Mouse (Mus musculus) forebrain, postnatal 0 days (tissue): ENCODE results near the gene Epha8. TPM values are rescaled to one million over a fixed set of nuclear protein-coding genes. Genes with fewer than 3 reads are reported as not detected.

ENCODE experiments used
- ATAC-seq: fragments of 200-750 bp; cut with Nextera tagmentation; 2 replicates; pipeline ENCODE4 v1.8.0; 2017; ENCODE audit warnings: mild to moderate bottlenecking, moderate library complexity
- DNase-seq: peaks from one replicate; pipeline ENCODE4 v3.0.0-alpha.2; 2015
- H3K27ac ChIP-seq: fragments of 300-500 bp; sonication (generic); 2 replicates; pipeline ENCODE4 v1.5.1; 2014; ENCODE audit warnings: low read depth, mild to moderate bottlenecking, antibody characterized with exemption, low read length, moderate library complexity, mixed read lengths
- H3K27me3 ChIP-seq: fragments of 300-500 bp; sonication (generic); 2 replicates; pipeline ENCODE4 v1.6.1; 2014; ENCODE audit warnings: mild to moderate bottlenecking, low read length, mixed read lengths; ENCODE audit not compliant: insufficient read depth
- H3K36me3 ChIP-seq: fragments of 300-500 bp; sonication (generic); 2 replicates; pipeline ENCODE4 v1.6.1; 2014; ENCODE audit warnings: mild to moderate bottlenecking, moderate library complexity; ENCODE audit not compliant: insufficient read depth
- H3K4me1 ChIP-seq: fragments of 300-500 bp; sonication (generic); 2 replicates; pipeline ENCODE4 v1.6.1; 2014; ENCODE audit warnings: antibody characterized with exemption; ENCODE audit not compliant: insufficient read depth
- H3K4me2 ChIP-seq: fragments of 300-500 bp; sonication (generic); 2 replicates; pipeline ENCODE4 v1.6.1; 2014; ENCODE audit warnings: low read depth, mild to moderate bottlenecking, moderate library complexity
- H3K4me3 ChIP-seq: fragments of 300-500 bp; sonication (generic); 2 replicates; pipeline ENCODE4 v1.5.1; 2014; ENCODE audit warnings: low read depth, low read length, mixed read lengths
- H3K9ac ChIP-seq: fragments of 300-500 bp; sonication (generic); 2 replicates; pipeline ENCODE4 v1.6.1; 2014; ENCODE audit warnings: mild to moderate bottlenecking
- H3K9me3 ChIP-seq: fragments of 300-500 bp; sonication (generic); 2 replicates; pipeline ENCODE4 v1.6.1; 2016; ENCODE audit warnings: low read length
- CTCF ChIP-seq: sonication (generic); IDR thresholded peaks from 2 replicates; pipeline ENCODE4 v1.5.1; 2016; ENCODE audit warnings: antibody characterized with exemption, control low read depth, low read depth
- WGBS: fragments of 180-500 bp; shearing (Covaris S2); extraction: QIAGEN DNeasy Blood & Tissue Kit; methylation state at CpG from one replicate; pipeline ENCODE4 v1.1.7; 2014; 5-methylcytosine and 5-hydroxymethylcytosine counted together
- polyA plus RNA-seq: library from polyadenylated mRNA; unstranded; fragments of >200 nt; fragmentation: Nextera tagmentation; extraction: Ambion mirVana; gene quantifications from 2 replicates; pipeline ENCODE4 v1.2.1, GENCODE M21; 2015
- total RNA-seq: library from RNA; depleted of rRNA; stranded (reverse); fragments of >200 nt; gene quantifications from 2 replicates; pipeline ENCODE4 v1.2.3, GENCODE M21; 2014

The Epha8 gene
- total and polyA plus RNA-seq, 2 experiments from 2014 or later: 9.5 to 23.9 TPM

DNA sequence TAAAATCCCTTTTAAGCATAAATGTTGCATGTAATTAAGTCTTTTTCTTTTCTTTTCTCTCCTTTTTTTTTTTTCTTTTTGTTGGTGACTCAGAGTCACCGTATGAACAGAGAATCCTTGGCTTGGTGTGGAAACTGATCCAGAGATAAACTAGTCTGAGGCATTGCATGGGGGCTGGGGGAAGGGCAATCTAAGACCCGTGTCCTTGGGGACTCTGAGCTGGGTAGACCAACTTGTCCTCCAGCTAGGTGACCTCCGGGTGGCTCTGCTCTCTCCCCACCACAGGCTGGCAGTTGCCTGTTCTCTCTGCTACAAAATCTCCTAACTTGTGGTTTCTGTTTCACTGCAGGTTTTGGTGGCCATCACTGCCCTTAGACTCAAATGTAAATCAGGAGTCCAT is 3.5 kb upstream of the Epha8 start:
- no peak overlapping the region for H3K4me3 ChIP-seq
- H3K9ac ChIP-seq: no peak overlapping the region
- H3K36me3 ChIP-seq: no peaks in the 10 kb centered on the region
- no peaks in the 10 kb centered on the region for H3K9me3 ChIP-seq
- H3K4me2 ChIP-seq: no peak overlapping the region
- no peak for TF ChIP-seq CTCF
- 44% methylated on average over 3 of the region's 3 CpGs for WGBS
- DNase-seq: no peak
- peaks cover 18% of the 10 kb centered on the region for H3K27me3 ChIP-seq
- peaks cover 5% of the 10 kb centered on the region; the same call in 1 of the 2 replicates for H3K4me1 ChIP-seq
- H3K27ac ChIP-seq: no peak overlapping the region
- ATAC-seq: no peak

DNA sequence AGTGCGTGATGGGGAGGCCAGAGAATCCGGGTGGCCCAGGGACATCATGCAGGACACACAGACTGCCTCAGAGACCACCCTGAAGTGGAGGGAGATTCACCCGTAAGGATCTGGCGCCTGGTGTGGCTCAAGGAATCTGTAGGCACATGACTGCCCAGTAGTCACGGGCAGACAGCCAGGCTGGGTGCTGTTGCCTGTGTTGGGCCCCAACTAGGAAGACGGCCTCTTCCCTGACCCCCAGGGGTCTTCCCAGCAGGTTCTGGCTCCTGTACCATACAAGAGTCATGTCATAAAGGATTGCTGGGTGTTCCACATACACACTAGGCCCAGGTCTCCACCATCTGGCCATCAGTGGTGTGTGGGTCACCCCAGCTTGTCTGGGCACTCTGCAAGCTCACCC is 2.1 kb downstream of the Epha8 start:
- no peak overlapping the region for H3K4me3 ChIP-seq
- H3K27me3 ChIP-seq: peaks cover 18% of the 10 kb centered on the region
- no peak overlapping the region for H3K9ac ChIP-seq
- no peaks in the 10 kb centered on the region for H3K9me3 ChIP-seq
- 70% methylated on average over 6 of the region's 6 CpGs for WGBS
- ATAC-seq (no peak), DNase-seq (no peak)
- H3K4me1 ChIP-seq: no peaks in the 10 kb centered on the region
- no peak overlapping the region for H3K4me2 ChIP-seq
- H3K36me3 ChIP-seq: no peaks in the 10 kb centered on the region
- no peak for TF ChIP-seq CTCF
- no peak overlapping the region for H3K27ac ChIP-seq

DNA sequence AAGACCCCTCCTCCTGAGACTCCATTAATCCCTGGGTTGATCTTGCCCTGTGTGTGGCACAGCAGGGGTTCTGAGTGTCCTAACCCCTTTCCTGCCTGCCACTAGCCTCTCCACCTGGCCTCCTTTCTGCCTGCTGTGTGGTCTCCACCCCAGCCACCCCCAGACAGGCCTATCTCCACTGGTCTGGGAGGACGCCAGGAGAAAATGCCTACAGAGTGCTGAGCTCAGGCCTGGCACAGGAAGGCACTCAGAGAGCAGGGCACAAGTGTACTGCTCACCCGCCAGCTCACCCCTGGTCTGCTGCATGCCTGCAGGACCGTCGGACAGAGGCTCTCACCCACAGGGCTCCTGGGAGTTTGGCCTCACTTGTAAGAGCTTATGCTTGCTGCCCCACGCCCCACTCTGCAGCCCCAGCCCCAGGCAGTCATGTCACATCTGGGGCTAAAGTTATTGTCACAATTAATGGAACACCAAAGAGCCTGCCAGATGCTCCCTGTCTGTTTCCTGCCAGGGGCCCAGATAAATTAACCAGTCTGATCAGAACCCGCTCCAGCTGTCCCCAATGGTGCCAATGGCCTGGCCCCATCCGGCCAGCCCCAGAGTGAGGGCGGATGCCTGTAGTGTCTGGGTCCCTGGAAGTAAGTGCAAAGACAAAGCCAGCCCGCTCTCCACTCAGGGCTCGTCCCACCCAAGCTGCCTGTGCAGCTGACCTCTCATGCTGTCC is 7.2 kb downstream of the Epha8 start:
- no peak for TF ChIP-seq CTCF
- Histone ChIP-seq H3K4me3 (no peak overlapping the region), H3K9ac (no peak overlapping the region), H3K27me3 (no peaks in the 10 kb centered on the region), H3K9me3 (no peaks in the 10 kb centered on the region), H3K27ac (no peak overlapping the region), H3K36me3 (no peaks in the 10 kb centered on the region), H3K4me2 (no peak overlapping the region), H3K4me1 (no peaks in the 10 kb centered on the region)
- DNase-seq (no peak), ATAC-seq (no peak)
- WGBS: 41% methylated on average over 10 of the region's 10 CpGs

DNA sequence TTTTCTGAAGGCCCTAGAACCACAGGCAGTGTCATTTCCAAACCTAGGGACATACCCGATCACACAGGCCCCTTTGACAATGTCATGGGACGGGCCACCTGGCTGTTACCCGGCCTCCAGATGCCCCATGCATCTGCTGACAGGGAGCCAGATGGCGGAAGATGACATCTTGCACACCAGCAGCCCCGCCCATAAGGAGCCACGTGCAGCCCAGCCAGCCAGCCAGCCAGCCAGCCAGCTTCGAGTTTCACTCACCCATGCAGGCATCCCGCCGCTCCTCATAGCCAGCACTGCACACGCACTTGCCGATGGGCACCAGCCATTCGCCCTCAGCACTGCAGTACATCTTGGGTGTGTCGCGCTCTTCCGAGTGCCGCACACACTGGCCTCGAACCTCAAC is 11.2 kb downstream of the Epha8 start:
- ATAC-seq (no peak), DNase-seq (no peak)
- Histone ChIP-seq H3K36me3 (no peaks in the 10 kb centered on the region), H3K9ac (no peak overlapping the region), H3K4me2 (no peak overlapping the region), H3K9me3 (no peaks in the 10 kb centered on the region), H3K4me1 (no peaks in the 10 kb centered on the region), H3K27ac (no peak overlapping the region), H3K4me3 (no peak overlapping the region), H3K27me3 (no peaks in the 10 kb centered on the region)
- no peak for TF ChIP-seq CTCF
- 71% methylated on average over 17 of the region's 17 CpGs for WGBS

DNA sequence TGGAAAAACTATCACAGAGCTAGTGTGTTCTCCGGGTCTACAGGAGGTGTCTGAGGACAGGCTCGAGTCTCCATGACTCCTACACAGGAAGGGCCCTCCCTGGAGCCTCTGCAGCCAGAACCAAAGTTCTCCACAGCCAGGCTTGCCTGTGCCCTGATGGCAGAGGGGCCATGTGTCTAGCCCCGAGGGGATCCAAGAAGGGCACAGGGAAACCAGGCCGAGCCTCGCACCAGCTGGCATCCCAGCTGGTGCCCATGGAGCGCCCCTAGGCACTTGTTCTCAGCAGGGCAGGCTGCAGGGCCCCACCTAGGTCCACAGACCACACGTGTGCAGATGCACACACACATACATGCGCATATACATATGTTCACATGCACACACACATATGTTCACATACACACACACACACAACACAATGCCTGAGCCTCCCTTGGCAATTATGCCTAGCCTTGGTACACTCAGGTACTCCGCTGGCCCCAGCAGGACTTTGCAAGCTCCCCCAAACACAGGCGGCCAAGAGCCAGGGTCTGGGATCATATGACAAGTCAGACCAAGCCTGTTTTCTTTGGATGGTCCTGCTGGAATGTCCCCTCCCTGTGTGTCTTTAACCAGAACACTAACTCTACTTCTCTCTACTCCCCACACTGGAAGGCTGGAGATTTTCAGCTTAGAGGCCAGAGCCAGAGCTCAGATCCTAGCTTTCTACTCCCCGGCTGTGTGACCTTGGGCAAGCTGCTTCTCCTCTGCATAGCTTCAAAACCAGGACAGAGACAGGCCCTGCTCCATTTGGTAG is 11.9 kb downstream of the Epha8 start:
- Histone ChIP-seq H3K27ac (no peak overlapping the region), H3K4me3 (no peak overlapping the region), H3K36me3 (no peaks in the 10 kb centered on the region), H3K27me3 (no peaks in the 10 kb centered on the region), H3K4me2 (no peak overlapping the region), H3K4me1 (no peaks in the 10 kb centered on the region), H3K9me3 (no peaks in the 10 kb centered on the region), H3K9ac (no peak overlapping the region)
- no peak for TF ChIP-seq CTCF
- DNase-seq (no peak), ATAC-seq (no peak)
- WGBS: 72% methylated on average over 11 of the region's 11 CpGs

DNA sequence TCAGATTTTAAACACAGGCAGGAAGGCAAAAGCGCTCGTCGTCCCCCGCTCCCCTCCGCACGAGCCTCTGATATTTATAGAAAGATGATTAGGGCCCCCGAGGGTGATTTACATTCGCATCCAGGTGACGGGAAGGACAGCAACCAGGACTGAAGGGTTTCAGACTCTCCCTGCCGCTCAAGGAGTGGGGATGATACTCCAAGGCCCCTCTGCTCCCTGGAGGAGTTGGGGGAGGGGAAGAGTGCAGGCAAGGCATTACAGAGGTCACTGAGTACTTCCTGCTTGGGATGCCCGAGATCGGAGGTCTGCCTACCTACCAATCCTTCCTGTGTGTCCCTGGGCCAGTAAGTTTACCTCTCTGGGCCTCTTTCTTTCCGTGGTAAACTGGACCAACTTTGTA is 13.4 kb downstream of the Epha8 start:
- DNase-seq (no peak), ATAC-seq (no peak)
- Histone ChIP-seq H3K36me3 (no peaks in the 10 kb centered on the region), H3K9me3 (no peaks in the 10 kb centered on the region), H3K27me3 (no peaks in the 10 kb centered on the region), H3K27ac (no peak overlapping the region), H3K4me2 (no peak overlapping the region), H3K4me3 (no peak overlapping the region), H3K4me1 (no peaks in the 10 kb centered on the region), H3K9ac (no peak overlapping the region)
- TF ChIP-seq CTCF: no peak
- 37% methylated on average over 13 of the region's 13 CpGs for WGBS

DNA sequence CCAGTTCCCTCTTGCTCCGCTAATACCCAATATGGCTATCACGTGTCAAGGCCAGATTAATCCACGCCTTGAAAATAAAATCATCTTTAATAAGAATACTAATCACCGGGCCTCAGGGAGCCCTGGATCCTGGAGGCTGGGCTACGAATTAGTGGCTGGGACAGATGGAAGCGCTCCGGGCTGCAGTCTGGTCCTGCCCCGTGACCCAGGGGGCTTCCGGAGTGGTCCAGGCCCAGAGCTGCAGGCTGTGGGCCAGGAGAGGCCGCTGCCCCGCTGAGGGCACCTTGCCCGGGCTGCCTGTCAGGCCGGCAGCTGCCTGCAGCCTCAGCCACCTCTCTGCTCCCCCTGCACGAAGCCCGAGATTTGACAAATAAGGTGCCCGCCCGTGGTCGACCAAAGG is 13.9 kb downstream of the Epha8 start:
- 28% methylated on average over 18 of the region's 18 CpGs for WGBS

More for the DNA sequence above, 13.9 kb downstream of the Epha8 start:
- DNase-seq: no peak
- Histone ChIP-seq H3K27me3 (no peaks in the 10 kb centered on the region), H3K27ac (no peak overlapping the region), H3K9me3 (no peaks in the 10 kb centered on the region), H3K4me3 (no peak overlapping the region), H3K9ac (no peak overlapping the region), H3K4me2 (no peak overlapping the region), H3K36me3 (no peaks in the 10 kb centered on the region), H3K4me1 (no peaks in the 10 kb centered on the region)
- no peak for TF ChIP-seq CTCF
- no peak for ATAC-seq
